Mouse (Mus musculus) intestine, postnatal 0 days (tissue): ENCODE measurements around the gene Nt5c3. TPM values are rescaled to one million over a fixed set of nuclear protein-coding genes. Genes with fewer than 3 reads are reported as not detected.
A peak's percentile ranks its signal among the peaks of the same experiment; 100 is the strongest.

Source experiments
- ATAC-seq: fragments of 200-750 bp; cut with Nextera tagmentation; 2 replicates; pipeline ENCODE4 v1.8.0; 2017; ENCODE audit warnings: mild to moderate bottlenecking, moderate TSS enrichment, moderate library complexity
- H3K27ac ChIP-seq: fragments of 300-500 bp; sonication (generic); 2 replicates; pipeline ENCODE4 v1.5.1; 2014; ENCODE audit warnings: mild to moderate bottlenecking, low read depth, low read length, moderate library complexity
- H3K27me3 ChIP-seq: fragments of 300-500 bp; sonication (generic); replicated peaks from 2 replicates; pipeline ENCODE4 v1.6.1; 2014; ENCODE audit warnings: low read length, mixed read lengths; ENCODE audit not compliant: control insufficient read depth, insufficient read depth
- H3K36me3 ChIP-seq: fragments of 300-500 bp; sonication (generic); 2 replicates; pipeline ENCODE4 v1.6.1; 2014; ENCODE audit warnings: mild to moderate bottlenecking, moderate library complexity; ENCODE audit not compliant: control insufficient read depth, insufficient read depth
- H3K4me1 ChIP-seq: fragments of 300-500 bp; sonication (generic); replicated peaks from 2 replicates; pipeline ENCODE4 v1.6.1; 2014; ENCODE audit warnings: antibody characterized with exemption, low read length, mixed read lengths; ENCODE audit not compliant: control insufficient read depth, insufficient read depth
- H3K4me2 ChIP-seq: fragments of 300-500 bp; sonication (generic); replicated peaks from 2 replicates; pipeline ENCODE4 v1.6.1; 2014; ENCODE audit warnings: low read depth, mild to moderate bottlenecking, moderate library complexity
- H3K4me3 ChIP-seq: fragments of 300-500 bp; sonication (generic); 2 replicates; pipeline ENCODE4 v1.5.1; 2014; ENCODE audit warnings: low read depth, low read length
- H3K9ac ChIP-seq: fragments of 300-500 bp; sonication (generic); 2 replicates; pipeline ENCODE4 v1.6.1; 2014; ENCODE audit warnings: mild to moderate bottlenecking, low read depth, low read length
- H3K9me3 ChIP-seq: fragments of 300-500 bp; sonication (generic); 2 replicates; pipeline ENCODE4 v1.6.1; 2016; ENCODE audit warnings: mixed run types; ENCODE audit not compliant: control insufficient read depth
- CTCF ChIP-seq: sonication (generic); IDR thresholded peaks from 2 replicates; pipeline ENCODE4 v1.5.1; 2016; ENCODE audit warnings: low read depth, mild to moderate bottlenecking, control low read depth, antibody characterized with exemption, moderate library complexity
- WGBS: fragments of 180-500 bp; shearing (Covaris S2); extraction: QIAGEN DNeasy Blood & Tissue Kit; methylation state at CpG from one replicate; pipeline ENCODE4 v1.1.7; 2014; 5-methylcytosine and 5-hydroxymethylcytosine counted together
- polyA plus RNA-seq: library from polyadenylated mRNA; unstranded; fragments of >200 nt; fragmentation: Nextera tagmentation; extraction: Ambion mirVana; gene quantifications from 2 replicates; pipeline ENCODE4 v1.2.1, GENCODE M21; 2015

Gene Nt5c3
- polyA plus RNA-seq, 1 experiment from 2014 or later = 43.6 TPM

- H3K4me3 ChIP-seq = no peak overlapping the region
- H3K9ac ChIP-seq = no peak overlapping the region
- TF ChIP-seq CTCF = peak; percentile 12; the same call in 1 of the 2 replicates
- no peaks in the 10 kb centered on the region for H3K4me1 ChIP-seq
- H3K36me3 ChIP-seq = no peaks in the 10 kb centered on the region
- no peak overlapping the region for H3K27ac ChIP-seq
- WGBS = 89% methylated on average over 10 of the region's 10 CpGs
- no peak for ATAC-seq
- no peak overlapping the region for H3K4me2 ChIP-seq
- H3K27me3 ChIP-seq = no peaks in the 10 kb centered on the region
- H3K9me3 ChIP-seq = no peaks in the 10 kb centered on the region
These were observed 88.2 kb downstream of the Nt5c3 start for GRCm38 (mm10) chr6:56835532-56835931.

GRCm38 (mm10) chr6:56834769-56835168 lies 89.0 kb downstream of the Nt5c3 start:
- H3K4me2 ChIP-seq = no peak overlapping the region
- TF ChIP-seq CTCF = no peak
- H3K9me3 ChIP-seq = no peaks in the 10 kb centered on the region
- no peak overlapping the region for H3K4me3 ChIP-seq
- no peaks in the 10 kb centered on the region for H3K4me1 ChIP-seq
- no peak overlapping the region for H3K9ac ChIP-seq
- H3K27me3 ChIP-seq = no peaks in the 10 kb centered on the region
- no peaks in the 10 kb centered on the region for H3K36me3 ChIP-seq
- 76% methylated on average over 5 of the region's 5 CpGs for whole genome bisulfite sequencing
- no peak for ATAC-seq
- no peak overlapping the region for H3K27ac ChIP-seq

- Histone ChIP-seq H3K4me1 (no peaks in the 10 kb centered on the region), H3K27ac (no peak overlapping the region), H3K27me3 (no peaks in the 10 kb centered on the region), H3K9ac (peak overlapping the region; percentile 54; the same call in 1 of the 2 replicates), H3K4me3 (peak overlapping the region; percentile 62), H3K36me3 (no peaks in the 10 kb centered on the region), H3K4me2 (peak overlapping the region; percentile 92; the same call in 1 of the 2 replicates), H3K9me3 (no peaks in the 10 kb centered on the region)
- no peak for ATAC-seq
- TF ChIP-seq CTCF = no peak
These were observed 90.9 kb downstream of the Nt5c3 start for GRCm38 (mm10) chr6:56832830-56833229.

- ATAC-seq = no peak; the same call in 1 of the 2 replicates
- H3K27ac ChIP-seq = peak overlapping the region; percentile 58
- no peak for TF ChIP-seq CTCF
These were observed 91.3 kb downstream of the Nt5c3 start for GRCm38 (mm10) chr6:56832407-56832796.

More at GRCm38 (mm10) chr6:56832407-56832796, 91.3 kb downstream of the Nt5c3 start:
- Histone ChIP-seq H3K4me2 (peak overlapping the region; percentile 92), H3K36me3 (no peaks in the 10 kb centered on the region), H3K4me3 (peak overlapping the region; percentile 62), H3K27me3 (no peaks in the 10 kb centered on the region), H3K4me1 (no peaks in the 10 kb centered on the region), H3K9me3 (no peaks in the 10 kb centered on the region), H3K9ac (peak overlapping the region; percentile 54)
- WGBS = 7% methylated on average over 15 of the region's 15 CpGs

Other genes with a start within 250 kb of the Nt5c3 start
- 84.9 TPM in 2 replicates for gene Lsm5, start 219.2 kb downstream of the Nt5c3 start, polyA plus RNA-seq
- 9.6 and 11.8 TPM in 2 replicates for gene Avl9, start 209.0 kb downstream of the Nt5c3 start, polyA plus RNA-seq
- gene Kbtbd2, start 126.1 kb downstream of the Nt5c3 start, polyA plus RNA-seq = 8.1 TPM in 2 replicates
- 38.0 and 39.4 TPM in 2 replicates for gene Fkbp9, start 91.9 kb downstream of the Nt5c3 start, polyA plus RNA-seq
- 0.07 and 0.14 TPM in 2 replicates for gene Vmn1r4, start 83 bp upstream of the Nt5c3 start, polyA plus RNA-seq
- gene Vmn1r5, start 46.3 kb upstream of the Nt5c3 start, polyA plus RNA-seq = not detected in 2 replicates
- not detected in 2 replicates for gene Vmn1r6, start 73.3 kb upstream of the Nt5c3 start, polyA plus RNA-seq
- gene Vmn1r7, start 101.4 kb upstream of the Nt5c3 start, polyA plus RNA-seq = not detected in 2 replicates
- gene Vmn1r8, start 108.4 kb upstream of the Nt5c3 start, polyA plus RNA-seq = not detected in 2 replicates
- gene Vmn1r9, start 142.9 kb upstream of the Nt5c3 start, polyA plus RNA-seq = not detected in 2 replicates
- gene Vmn1r10, start 185.5 kb upstream of the Nt5c3 start, polyA plus RNA-seq = not detected in 2 replicates
- gene Vmn1r11, start 209.5 kb upstream of the Nt5c3 start, polyA plus RNA-seq = not detected in 2 replicates
- not detected in 2 replicates for gene Vmn1r12, start 233.0 kb upstream of the Nt5c3 start, polyA plus RNA-seq